Mouse (Mus musculus) embryo, embryonic 9.5 days (tissue): ENCODE measurements at regions not wholly inside any gene's neighbourhood (a gene's known extent, or its start where the extent isn't known, plus 50 kb on each side); places are given as distances from the start of the nearest gene placed in this dataset.
"Not testable (repeated sequence)": the region's sequence is repeated elsewhere in the genome, so short reads cannot be mapped to it uniquely, and the experiment has no call there.

ENCODE experiments used
- DNase-seq: peaks from one replicate; pipeline ENCODE4 v3.0.0-alpha.2; 2017; ENCODE audit errors: extremely low spot score

GRCm38 (mm10) chr17:43139916-43140315, 123.6 kb downstream of the Tnfrsf21 start:
- no peak for DNase-seq

GRCm38 (mm10) chr17:43141740-43142139, 125.4 kb downstream of the Tnfrsf21 start:
- no peak for DNase-seq

- DNase-seq = no peak
These were observed 124.4 kb upstream of the Adgrf1 start for GRCm38 (mm10) chr17:43145749-43146148.

GRCm38 (mm10) chr17:43147935-43148334, 122.2 kb upstream of the Adgrf1 start:
- DNase-seq = peak; percentile 60

GRCm38 (mm10) chr17:43152620-43153019, 117.5 kb upstream of the Adgrf1 start:
- DNase-seq = no peak

GRCm38 (mm10) chr17:43155271-43155670, 114.9 kb upstream of the Adgrf1 start:
- not testable (repeated sequence) for DNase-seq

- DNase-seq = no peak
These were observed 114.0 kb upstream of the Adgrf1 start for GRCm38 (mm10) chr17:43156116-43156515.

GRCm38 (mm10) chr17:43157781-43158501, 112.2 kb upstream of the Adgrf1 start:
- DNase-seq = peak; percentile 48

- peak; percentile 19 for DNase-seq
These were observed 111.4 kb upstream of the Adgrf1 start for GRCm38 (mm10) chr17:43158741-43159140.

GRCm38 (mm10) chr17:43161306-43161705, 108.8 kb upstream of the Adgrf1 start:
- DNase-seq = not testable (repeated sequence)

GRCm38 (mm10) chr17:43163126-43163525, 107.0 kb upstream of the Adgrf1 start:
- DNase-seq = no peak

- DNase-seq = no peak
These were observed 104.0 kb upstream of the Adgrf1 start for GRCm38 (mm10) chr17:43166091-43166490.

GRCm38 (mm10) chr17:43169435-43169834, 100.7 kb upstream of the Adgrf1 start:
- no peak for DNase-seq

- no peak for DNase-seq
These were observed 97.4 kb upstream of the Adgrf1 start for GRCm38 (mm10) chr17:43172657-43173165.

GRCm38 (mm10) chr17:43174860-43175259, 95.3 kb upstream of the Adgrf1 start:
- DNase-seq = no peak

GRCm38 (mm10) chr17:43177244-43177643, 92.9 kb upstream of the Adgrf1 start:
- no peak for DNase-seq

GRCm38 (mm10) chr17:43190016-43190415, 80.1 kb upstream of the Adgrf1 start:
- DNase-seq = no peak

- no peak for DNase-seq
These were observed 79.2 kb upstream of the Adgrf1 start for GRCm38 (mm10) chr17:43190853-43191485.

GRCm38 (mm10) chr17:43197232-43197631, 72.9 kb upstream of the Adgrf1 start:
- no peak for DNase-seq

GRCm38 (mm10) chr17:43200832-43201231, 69.3 kb upstream of the Adgrf1 start:
- no peak for DNase-seq

GRCm38 (mm10) chr17:43206701-43207470, 63.2 kb upstream of the Adgrf1 start:
- DNase-seq = no peak

GRCm38 (mm10) chr17:43209727-43210126, 60.4 kb upstream of the Adgrf1 start:
- no peak for DNase-seq
